Mouse (Mus musculus) ES-Bruce4 (cell line): ENCODE measurements at regions not wholly inside any gene's neighbourhood (a gene's known extent, or its start where the extent isn't known, plus 50 kb on each side); places are given as distances from the start of the nearest gene placed in this dataset.

Experiments used
- CTCF ChIP-seq: IDR thresholded peaks from one replicate; pipeline ENCODE4 v1.8.1; 2011; ENCODE audit warnings: low read depth, low read length
- EP300 ChIP-seq: IDR thresholded peaks from 2 replicates; pipeline ENCODE4 v1.6.1; 2011; ENCODE audit warnings: low read depth, low read length; ENCODE audit not compliant: insufficient read depth

GRCm38 (mm10) chr6:71025472-71025871, 69.1 kb downstream of the Foxi3 start:
- TF ChIP-seq CTCF (no peak), EP300 (no peak)
